Mouse (Mus musculus) forebrain, embryonic 16.5 days (tissue): ENCODE results near the gene Pde1c. TPM values are rescaled to one million over a fixed set of nuclear protein-coding genes. Genes with fewer than 3 reads are reported as not detected.

ENCODE experiments used
- ATAC-seq: fragments of 200-750 bp; cut with Nextera tagmentation; 2 replicates; pipeline ENCODE4 v1.8.0; 2017; ENCODE audit warnings: mild to moderate bottlenecking, moderate library complexity
- H3K27ac ChIP-seq: fragments of 300-500 bp; sonication (generic); 2 replicates; pipeline ENCODE4 v1.5.1; 2014; ENCODE audit warnings: low read length, control low read depth
- H3K27me3 ChIP-seq: fragments of 300-500 bp; sonication (generic); replicated peaks from 2 replicates; pipeline ENCODE4 v1.6.1; 2014; ENCODE audit warnings: low read length; ENCODE audit not compliant: control insufficient read depth, insufficient read depth
- H3K36me3 ChIP-seq: fragments of 300-500 bp; sonication (generic); 2 replicates; pipeline ENCODE4 v1.6.1; 2014; ENCODE audit not compliant: control insufficient read depth, insufficient read depth
- H3K4me1 ChIP-seq: fragments of 300-500 bp; sonication (generic); replicated peaks from 2 replicates; pipeline ENCODE4 v1.6.1; 2014; ENCODE audit warnings: low read length; ENCODE audit not compliant: control insufficient read depth, insufficient read depth
- H3K4me2 ChIP-seq: fragments of 300-500 bp; sonication (generic); 2 replicates; pipeline ENCODE4 v1.6.1; 2014; ENCODE audit warnings: mild to moderate bottlenecking, low read length, control low read depth
- H3K4me3 ChIP-seq: fragments of 300-500 bp; sonication (generic); replicated peaks from 2 replicates; pipeline ENCODE4 v1.5.1; 2014; ENCODE audit warnings: mild to moderate bottlenecking, low read length, control low read depth
- H3K9ac ChIP-seq: fragments of 300-500 bp; sonication (generic); replicated peaks from 2 replicates; pipeline ENCODE4 v1.6.1; 2014; ENCODE audit warnings: low read depth, low read length, control low read depth
- H3K9me3 ChIP-seq: fragments of 300-500 bp; sonication (generic); 2 replicates; pipeline ENCODE4 v1.6.1; 2016; ENCODE audit warnings: low read length; ENCODE audit not compliant: control insufficient read depth
- WGBS: fragments of 180-500 bp; shearing (Covaris S2); extraction: QIAGEN DNeasy Blood & Tissue Kit; methylation state at CpG from one replicate; pipeline ENCODE4 v1.1.7; 2014; 5-methylcytosine and 5-hydroxymethylcytosine counted together
- polyA plus RNA-seq: library from polyadenylated mRNA; unstranded; fragments of >200 nt; fragmentation: Nextera tagmentation; extraction: Ambion mirVana; gene quantifications from 2 replicates; pipeline ENCODE4 v1.2.1, GENCODE M21; 2015

Gene Pde1c
- polyA plus RNA-seq, 1 experiment from 2014 or later, result 7.8 TPM

DNA sequence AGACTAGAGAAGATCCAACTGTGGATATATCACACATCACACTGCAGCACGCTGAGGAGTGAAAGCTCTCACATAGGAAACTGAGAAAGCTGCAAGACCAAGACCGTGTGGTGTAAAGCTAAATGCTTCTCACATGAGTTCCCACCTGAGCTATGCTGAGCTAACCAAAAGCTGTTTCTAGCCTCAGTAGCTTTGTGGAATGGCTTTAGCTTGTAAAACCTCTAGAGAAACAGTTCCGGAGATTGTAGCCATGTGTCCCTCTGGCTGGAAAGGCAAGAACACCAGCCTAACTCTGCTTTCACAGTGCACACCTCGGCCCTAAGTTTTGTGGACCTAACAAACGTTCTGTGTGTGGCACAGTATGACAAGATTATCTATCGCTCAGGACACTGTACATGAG, 208.8 kb downstream of the Pde1c start:
- no peaks in the 10 kb centered on the region for H3K9me3 ChIP-seq
- WGBS, result 69% methylated on average over 6 of the region's 6 CpGs
- ATAC-seq, result no peak

DNA sequence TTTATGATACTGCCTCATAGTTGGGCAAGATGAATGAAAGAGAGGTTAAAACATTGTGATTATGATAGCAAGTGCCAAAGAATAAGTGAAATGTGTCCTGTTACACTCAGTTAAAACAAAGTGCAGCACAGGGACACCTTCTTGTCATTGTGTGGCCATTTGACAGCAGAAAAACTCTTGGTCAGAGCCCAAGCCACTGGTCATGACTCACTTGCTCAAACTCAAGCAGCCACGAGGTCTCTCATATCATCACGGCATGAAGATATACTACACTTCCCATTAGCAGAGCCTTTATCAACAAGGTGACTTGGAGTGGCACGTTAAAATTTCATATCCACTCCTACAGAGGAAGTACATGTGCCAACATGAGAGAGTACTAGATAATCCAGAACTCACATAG, 209.8 kb downstream of the Pde1c start:
- Histone ChIP-seq H3K9me3 (no peaks in the 10 kb centered on the region), H3K36me3 (no peaks in the 10 kb centered on the region), H3K27ac (no peak overlapping the region), H3K4me2 (no peak overlapping the region), H3K27me3 (no peaks in the 10 kb centered on the region), H3K4me3 (no peak overlapping the region), H3K4me1 (peaks cover 9% of the 10 kb centered on the region; the same call in 1 of the 2 replicates), H3K9ac (no peak overlapping the region)
- 91% methylated on average over 3 of the region's 3 CpGs for WGBS
- ATAC-seq, result no peak

More for the DNA sequence above, 208.8 kb downstream of the Pde1c start:
- Histone ChIP-seq H3K36me3 (no peaks in the 10 kb centered on the region), H3K27me3 (no peaks in the 10 kb centered on the region), H3K4me1 (peaks cover 9% of the 10 kb centered on the region; the same call in 1 of the 2 replicates), H3K4me3 (no peak overlapping the region), H3K4me2 (peak overlapping the region; percentile 74), H3K27ac (no peak overlapping the region), H3K9ac (no peak overlapping the region)

DNA sequence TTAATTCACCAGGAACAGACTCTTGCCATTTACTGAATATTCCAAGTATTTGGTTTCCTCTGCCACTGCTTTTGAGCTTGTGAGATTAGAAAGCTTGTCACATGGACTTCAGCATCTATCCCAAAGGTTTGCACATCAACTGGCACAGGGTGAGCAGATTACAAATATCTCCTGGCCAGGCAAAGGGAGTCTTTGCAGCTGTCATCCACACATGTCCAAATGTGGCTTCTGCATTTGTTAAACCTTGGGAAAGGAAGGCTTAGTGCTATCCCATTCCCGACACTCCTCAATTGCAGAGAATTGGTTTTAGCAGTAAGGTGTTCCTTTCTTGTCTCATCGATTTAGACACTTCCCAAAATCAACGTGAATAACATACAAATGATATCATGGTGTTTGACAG, 221.7 kb downstream of the Pde1c start:
- Histone ChIP-seq H3K4me1 (peaks cover 3% of the 10 kb centered on the region; the same call in 1 of the 2 replicates), H3K4me3 (no peak overlapping the region), H3K36me3 (no peaks in the 10 kb centered on the region), H3K4me2 (no peak overlapping the region), H3K9ac (no peak overlapping the region), H3K27me3 (no peaks in the 10 kb centered on the region), H3K9me3 (no peaks in the 10 kb centered on the region), H3K27ac (no peak overlapping the region)
- WGBS, result 72% methylated on average over 3 of the region's 3 CpGs
- ATAC-seq, result no peak

DNA sequence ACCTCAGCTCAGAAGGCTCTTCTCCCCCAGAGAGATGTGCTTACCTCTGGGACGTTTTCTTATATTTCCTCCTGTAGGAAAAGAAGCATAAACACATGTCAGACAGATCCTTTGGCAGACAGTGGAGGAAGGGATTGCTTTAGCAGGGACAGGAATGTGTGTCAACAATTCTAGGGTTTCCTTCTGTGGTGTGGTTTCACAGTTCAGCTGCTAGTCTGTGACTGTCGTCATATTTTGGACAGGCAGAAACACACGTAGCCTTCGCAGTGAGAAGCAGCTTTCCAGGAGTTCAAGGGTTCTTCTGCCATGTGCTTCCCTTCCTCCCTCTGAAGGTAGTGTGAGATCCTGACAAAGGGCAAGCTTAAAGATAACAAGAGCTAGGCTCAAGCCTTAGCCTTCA, 223.8 kb downstream of the Pde1c start:
- Histone ChIP-seq H3K27ac (no peak overlapping the region), H3K9me3 (no peaks in the 10 kb centered on the region), H3K4me1 (peaks cover 6% of the 10 kb centered on the region; the same call in 1 of the 2 replicates), H3K36me3 (no peaks in the 10 kb centered on the region), H3K4me3 (no peak overlapping the region), H3K9ac (no peak overlapping the region), H3K4me2 (no peak overlapping the region), H3K27me3 (no peaks in the 10 kb centered on the region)
- WGBS, result 63% methylated on average over 4 of the region's 4 CpGs
- no peak for ATAC-seq

DNA sequence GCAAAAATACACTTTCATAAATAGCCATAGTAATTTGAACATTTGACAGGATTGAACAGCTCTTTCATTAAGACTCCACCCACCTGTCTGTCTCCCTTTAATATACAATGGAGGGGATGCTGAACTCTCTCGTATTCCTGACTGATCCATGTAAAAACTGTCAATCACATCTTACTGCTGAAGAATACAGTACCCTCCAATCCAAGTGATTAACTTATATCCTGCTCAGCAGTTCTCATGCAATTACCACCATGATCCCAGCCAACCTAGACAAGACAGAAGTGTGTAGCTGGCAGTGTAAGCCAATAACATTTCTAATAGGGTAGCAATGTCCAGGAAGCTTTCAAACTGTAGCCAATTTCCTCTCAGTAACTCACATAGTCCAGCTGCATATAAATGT, 226.9 kb downstream of the Pde1c start:
- peak; percentile 77 for ATAC-seq
- H3K36me3 ChIP-seq, result no peaks in the 10 kb centered on the region
- no peak overlapping the region for H3K27ac ChIP-seq
- H3K9ac ChIP-seq, result no peak overlapping the region
- no peaks in the 10 kb centered on the region for H3K9me3 ChIP-seq
- H3K4me1 ChIP-seq, result peaks cover 4% of the 10 kb centered on the region; the same call in 1 of the 2 replicates
- 11% methylated on average over 1 of the region's 1 CpGs for WGBS
- H3K27me3 ChIP-seq, result no peaks in the 10 kb centered on the region
- H3K4me2 ChIP-seq, result no peak overlapping the region
- no peak overlapping the region for H3K4me3 ChIP-seq

DNA sequence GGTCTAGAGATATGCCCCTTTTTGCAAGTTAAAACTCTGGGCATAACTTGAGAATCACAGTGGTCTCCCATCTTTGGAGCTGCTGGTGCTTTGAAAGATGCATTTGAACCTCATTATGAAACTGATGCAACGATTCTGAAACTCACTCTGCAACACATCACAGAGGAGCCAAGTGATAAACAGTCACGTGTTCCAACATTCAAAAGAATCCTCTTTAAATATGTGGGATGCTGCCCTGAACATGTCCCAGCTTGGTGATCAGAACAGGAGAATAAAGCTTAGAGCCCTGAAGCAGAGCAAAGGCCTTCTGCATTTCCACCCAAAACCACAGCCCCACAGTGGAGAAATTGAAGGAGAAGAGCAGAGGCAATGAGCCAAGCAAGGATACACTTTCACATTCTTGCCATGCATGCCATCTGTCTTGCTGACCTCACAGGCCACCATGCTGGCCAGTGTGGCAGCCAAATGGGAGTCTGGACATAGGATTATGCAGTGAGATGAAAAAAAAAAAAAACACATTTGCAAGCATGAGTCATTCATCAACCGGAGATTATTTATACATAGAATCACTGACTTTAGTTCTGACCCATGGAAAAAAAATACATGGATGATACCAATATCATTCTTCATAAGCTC, 233.0 kb downstream of the Pde1c start:
- no peaks in the 10 kb centered on the region for H3K27me3 ChIP-seq
- WGBS, result 88% methylated on average over 3 of the region's 3 CpGs
- no peak overlapping the region for H3K4me3 ChIP-seq
- no peaks in the 10 kb centered on the region for H3K36me3 ChIP-seq
- no peak overlapping the region for H3K27ac ChIP-seq
- ATAC-seq, result no peak
- no peaks in the 10 kb centered on the region for H3K9me3 ChIP-seq
- no peak overlapping the region for H3K9ac ChIP-seq
- H3K4me2 ChIP-seq, result no peak overlapping the region
- no peaks in the 10 kb centered on the region for H3K4me1 ChIP-seq

DNA sequence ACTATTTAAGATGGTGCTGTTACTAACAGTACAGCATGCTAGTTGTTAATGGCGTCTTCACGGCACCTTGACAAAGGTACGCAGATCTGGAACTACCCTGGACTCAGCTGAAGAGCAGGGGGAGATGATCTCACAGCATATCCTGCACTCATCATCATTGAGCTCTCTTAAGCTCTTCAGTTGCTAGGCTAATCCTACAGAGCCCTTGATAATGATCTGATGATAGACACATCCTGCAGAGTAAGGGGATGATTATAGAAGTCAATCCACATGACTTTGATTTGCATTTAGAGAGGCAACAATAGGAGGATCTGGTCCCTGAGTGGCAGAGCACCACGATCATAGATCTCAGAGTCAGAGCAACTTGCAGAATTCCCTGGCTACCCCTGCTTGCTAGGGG, 236.8 kb downstream of the Pde1c start:
- H3K9ac ChIP-seq, result no peak overlapping the region
- no peaks in the 10 kb centered on the region for H3K9me3 ChIP-seq
- no peaks in the 10 kb centered on the region; the same call in 1 of the 2 replicates for H3K4me1 ChIP-seq
- H3K27ac ChIP-seq, result no peak overlapping the region
- H3K4me2 ChIP-seq, result no peak overlapping the region
- 72% methylated on average over 4 of the region's 4 CpGs for WGBS
- no peak overlapping the region for H3K4me3 ChIP-seq
- H3K27me3 ChIP-seq, result no peaks in the 10 kb centered on the region
- H3K36me3 ChIP-seq, result no peaks in the 10 kb centered on the region
- ATAC-seq, result peak; percentile 58

DNA sequence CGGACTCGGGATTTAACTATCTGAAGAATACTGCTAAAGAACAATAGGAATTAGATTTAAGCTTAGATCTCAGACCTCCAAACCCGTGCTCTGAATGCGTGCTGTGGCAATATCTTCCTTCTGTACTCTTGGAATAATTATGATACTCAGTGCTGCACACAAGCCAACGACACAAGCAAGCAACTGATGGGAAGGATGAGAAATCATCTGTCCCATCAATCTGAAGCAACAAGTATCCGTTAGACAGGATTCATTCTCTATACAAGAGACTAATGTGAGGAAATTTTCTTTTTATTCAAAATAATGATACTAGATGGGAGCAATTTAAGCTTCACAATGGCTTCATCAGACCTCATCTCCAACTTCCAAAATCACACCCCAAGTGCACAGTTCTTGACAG, 237.5 kb downstream of the Pde1c start:
- no peak overlapping the region for H3K9ac ChIP-seq
- H3K36me3 ChIP-seq, result no peaks in the 10 kb centered on the region
- no peak overlapping the region for H3K4me3 ChIP-seq
- no peak overlapping the region for H3K27ac ChIP-seq
- no peaks in the 10 kb centered on the region for H3K9me3 ChIP-seq
- no peak; the same call in 1 of the 2 replicates for ATAC-seq
- H3K4me2 ChIP-seq, result no peak overlapping the region
- no peaks in the 10 kb centered on the region; the same call in 1 of the 2 replicates for H3K4me1 ChIP-seq
- WGBS, result 81% methylated on average over 6 of the region's 6 CpGs
- no peaks in the 10 kb centered on the region for H3K27me3 ChIP-seq

DNA sequence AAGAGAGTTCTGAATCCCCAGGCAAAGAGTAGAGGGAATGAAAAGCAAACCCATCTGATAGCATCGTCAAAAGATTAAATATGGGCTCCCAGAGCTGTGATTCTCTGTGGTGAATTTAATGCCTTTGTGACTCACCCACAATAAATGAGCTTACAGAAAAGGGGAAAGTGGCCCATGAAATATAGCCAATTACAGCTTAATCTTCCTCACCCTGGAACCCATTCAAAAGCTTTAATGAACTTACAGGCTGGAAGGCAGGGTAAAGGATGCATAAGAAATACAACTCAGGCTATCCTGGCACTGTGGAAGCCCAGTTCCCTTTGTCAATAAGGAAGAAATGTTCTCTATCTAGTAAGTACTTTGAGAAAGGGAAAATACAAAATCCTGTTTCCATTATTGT, 240.8 kb downstream of the Pde1c start:
- peak; percentile 62 for ATAC-seq
- 6% methylated on average over 1 of the region's 1 CpGs for WGBS

More for the DNA sequence above, 240.8 kb downstream of the Pde1c start:
- Histone ChIP-seq H3K9ac (no peak overlapping the region), H3K4me2 (no peak overlapping the region), H3K27me3 (no peaks in the 10 kb centered on the region), H3K9me3 (no peaks in the 10 kb centered on the region), H3K4me3 (no peak overlapping the region), H3K4me1 (peaks cover under 1% of the 10 kb centered on the region; the same call in 1 of the 2 replicates), H3K27ac (no peak overlapping the region), H3K36me3 (no peaks in the 10 kb centered on the region)
